Mouse (Mus musculus) embryo, embryonic 10 days (tissue): ENCODE results near the gene Rnf157.

Experiments
- DNase-seq: peaks from one replicate; pipeline ENCODE4 v3.0.0-alpha.2; 2015; ENCODE audit warnings: low spot score

Rnf157 gene

GRCm38 (mm10) chr11:116305423-116305822 is 107.4 kb downstream of the Rnf157 start:
- no peak for DNase-seq

GRCm38 (mm10) chr11:116298621-116299020 is 114.2 kb downstream of the Rnf157 start:
- DNase-seq = no peak

GRCm38 (mm10) chr11:116298221-116298620 is 114.6 kb downstream of the Rnf157 start:
- no peak for DNase-seq

- no peak for DNase-seq
These were observed 115.8 kb downstream of the Rnf157 start for GRCm38 (mm10) chr11:116297017-116297416.

GRCm38 (mm10) chr11:116296191-116296734 is 116.6 kb downstream of the Rnf157 start:
- DNase-seq = no peak

GRCm38 (mm10) chr11:116294319-116294718 is 118.5 kb downstream of the Rnf157 start:
- DNase-seq = peak; percentile 92

GRCm38 (mm10) chr11:116293538-116294137 is 119.2 kb downstream of the Rnf157 start:
- no peak for DNase-seq

- DNase-seq = no peak
These were observed 120.4 kb downstream of the Rnf157 start for GRCm38 (mm10) chr11:116292401-116292800.

- no peak for DNase-seq
These were observed 122.3 kb downstream of the Rnf157 start for GRCm38 (mm10) chr11:116290556-116290955.

GRCm38 (mm10) chr11:116287351-116287750 is 125.5 kb downstream of the Rnf157 start:
- no peak for DNase-seq
